Mouse (Mus musculus) left cerebral cortex, adult 9 months (tissue): Measurements from ENCODE around the gene P2ry12.

Experiments used
- DNase-seq, 2 experiments: peaks; one replicate each; pipeline ENCODE4 v3.0.0; 2022; ENCODE audit warnings: low spot score in 2 of 2

P2ry12 gene

DNA sequence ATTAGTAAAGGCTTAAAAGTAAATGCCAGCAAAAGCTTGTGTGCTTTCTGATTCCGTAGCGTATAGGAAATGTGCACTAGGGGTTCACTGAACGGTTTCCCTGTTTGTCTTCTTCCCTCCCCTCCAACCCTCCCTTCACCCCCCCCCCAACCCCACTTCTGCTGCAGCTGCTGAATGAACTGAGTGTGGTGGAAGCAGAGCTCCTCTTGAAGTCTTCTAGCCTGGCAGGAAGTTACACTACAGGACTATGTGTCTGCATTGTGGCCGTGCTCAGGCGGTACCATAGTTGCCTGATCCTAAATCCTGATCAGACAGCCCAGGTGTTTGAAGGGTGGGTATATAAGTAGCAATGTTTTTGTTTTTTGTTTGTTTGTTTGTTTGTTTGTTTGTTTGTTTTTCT lies 27.8 kb downstream of the P2ry12 start:
- DNase-seq, result no peak

DNA sequence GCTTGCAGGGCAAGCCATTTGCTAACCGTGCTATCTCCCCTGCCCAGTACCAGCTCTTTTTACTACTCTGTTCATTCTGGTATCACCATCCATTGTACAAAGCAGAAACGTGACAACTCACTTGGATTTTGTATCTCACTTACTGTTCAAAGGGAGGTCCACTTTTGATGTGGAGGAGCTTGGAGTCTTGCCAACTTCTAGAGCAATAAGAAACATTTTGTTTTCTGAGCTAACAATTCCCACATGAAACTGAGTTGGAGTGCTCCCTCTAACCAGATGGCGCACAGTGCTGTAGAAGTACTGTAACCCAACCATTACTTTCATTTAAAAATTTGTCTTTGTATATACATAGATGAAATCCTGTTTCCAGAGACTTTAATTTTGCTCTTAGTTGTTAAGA lies 31.8 kb downstream of the P2ry12 start:
- DNase-seq, result peak in 1 of 2 experiments; percentile 31

DNA sequence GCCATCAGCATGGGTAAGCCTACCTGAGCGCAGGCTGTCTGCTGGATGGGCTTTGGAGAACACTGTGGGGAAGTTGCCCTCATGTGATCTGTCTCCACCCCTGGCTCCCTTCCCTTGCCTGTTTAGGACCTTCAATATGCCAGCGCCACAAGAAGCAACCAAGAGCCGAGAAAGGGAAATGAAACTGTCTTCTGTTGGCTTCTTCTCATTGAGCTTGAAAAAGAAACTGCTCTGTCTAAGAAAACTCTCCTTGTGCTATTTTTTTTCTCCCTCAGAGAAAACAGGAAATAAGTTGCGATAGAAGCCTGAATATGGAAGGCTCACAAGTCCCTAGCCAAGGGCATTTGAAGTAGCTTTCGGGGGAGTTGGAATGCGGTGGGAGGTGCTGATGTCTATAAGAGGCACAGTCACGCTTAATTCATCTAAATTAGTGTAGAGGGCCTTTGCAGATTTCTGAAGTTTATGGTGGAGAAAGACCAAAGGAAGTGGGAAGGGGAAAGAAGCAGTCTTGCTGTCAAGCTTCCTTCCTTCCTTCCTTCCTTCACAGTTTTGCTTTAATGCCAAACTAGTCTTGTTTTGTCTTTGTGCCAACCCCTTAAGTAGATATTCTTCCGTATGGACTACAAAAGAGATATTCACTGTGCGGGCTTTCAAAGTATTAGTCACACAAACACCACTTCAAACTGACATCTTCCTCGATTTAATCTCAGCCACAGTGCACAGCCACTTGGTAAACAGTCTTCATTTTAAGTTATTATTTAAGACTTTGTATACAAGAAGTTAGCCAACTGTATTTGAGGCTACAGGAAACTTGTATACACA lies 33.7 kb downstream of the P2ry12 start:
- peak in 1 of 2 experiments; percentile 50 for DNase-seq

DNA sequence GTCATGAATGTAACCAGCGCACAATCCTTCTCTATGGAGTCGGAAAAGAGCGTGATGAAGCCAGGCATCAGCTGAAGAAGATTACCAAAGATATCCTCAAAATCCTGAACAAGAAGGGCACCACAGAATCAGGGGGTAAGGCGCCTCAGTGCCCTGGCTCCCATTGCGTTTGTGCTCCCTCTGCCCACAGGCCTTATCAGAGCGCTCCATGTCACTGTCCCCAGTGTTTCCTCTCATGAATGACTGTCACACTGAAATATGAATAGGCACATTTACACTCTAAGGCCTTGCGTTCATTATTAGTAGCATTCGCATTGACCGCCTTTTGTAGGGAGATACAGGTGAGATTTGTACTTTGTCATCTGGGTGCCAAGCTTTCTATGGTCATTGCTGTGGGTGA lies 35.0 kb downstream of the P2ry12 start:
- DNase-seq, result no peak

DNA sequence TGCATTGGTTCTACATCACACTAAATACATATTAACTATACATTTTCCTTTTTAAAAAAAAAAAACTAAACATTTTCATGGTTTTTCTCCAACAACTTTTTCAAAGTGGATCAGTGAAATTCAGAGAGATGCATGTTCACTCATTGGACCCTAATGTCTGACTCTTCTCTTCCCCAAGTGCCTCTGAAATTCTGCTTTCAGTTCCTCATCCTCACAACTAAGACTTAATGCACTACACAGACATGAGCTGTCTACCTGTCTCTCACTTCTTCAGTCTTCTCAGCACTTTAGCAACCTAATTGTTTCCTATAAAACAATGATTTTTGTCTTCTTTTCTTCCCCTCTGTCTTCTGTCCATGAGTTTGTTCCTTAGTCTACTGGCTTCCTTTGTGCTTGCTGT lies 37.3 kb downstream of the P2ry12 start:
- no peak for DNase-seq

DNA sequence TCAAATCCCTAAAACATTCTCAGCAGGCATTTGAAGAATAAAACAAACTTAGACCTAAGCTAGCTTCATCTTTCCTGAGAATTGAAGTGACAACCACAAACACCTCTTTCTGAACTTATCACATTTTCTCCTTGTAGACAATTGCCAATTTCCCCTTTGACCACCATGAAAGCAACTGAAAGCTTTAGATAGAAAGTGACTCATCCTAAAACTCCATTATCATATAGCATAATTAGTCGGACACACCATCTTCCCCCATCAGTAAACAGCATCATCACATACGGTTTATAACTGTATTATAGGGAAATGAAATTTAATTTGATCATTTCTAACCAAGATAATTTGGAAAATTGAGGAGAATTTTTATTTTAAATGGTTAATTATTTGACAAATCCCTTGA lies 40.4 kb downstream of the P2ry12 start:
- DNase-seq, result no peak

DNA sequence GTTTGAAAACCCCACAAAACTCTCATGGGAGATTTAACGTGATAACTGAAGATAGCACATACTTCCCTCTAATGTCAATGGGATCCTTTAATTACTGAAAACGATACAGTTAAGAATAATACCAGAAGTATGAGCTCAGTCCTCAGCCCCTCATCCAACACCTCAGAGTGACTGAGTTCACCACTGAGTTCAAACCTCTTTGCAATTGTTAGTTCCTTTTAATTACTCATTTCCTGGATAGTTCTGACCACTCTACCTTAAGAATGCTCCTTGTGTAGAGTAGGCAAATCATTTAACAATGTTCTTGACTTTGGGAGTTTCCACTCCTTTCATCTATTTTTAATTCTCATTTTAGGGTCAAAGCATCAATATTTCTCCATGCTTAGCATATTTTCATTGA lies 43.3 kb downstream of the P2ry12 start:
- DNase-seq, result no peak

DNA sequence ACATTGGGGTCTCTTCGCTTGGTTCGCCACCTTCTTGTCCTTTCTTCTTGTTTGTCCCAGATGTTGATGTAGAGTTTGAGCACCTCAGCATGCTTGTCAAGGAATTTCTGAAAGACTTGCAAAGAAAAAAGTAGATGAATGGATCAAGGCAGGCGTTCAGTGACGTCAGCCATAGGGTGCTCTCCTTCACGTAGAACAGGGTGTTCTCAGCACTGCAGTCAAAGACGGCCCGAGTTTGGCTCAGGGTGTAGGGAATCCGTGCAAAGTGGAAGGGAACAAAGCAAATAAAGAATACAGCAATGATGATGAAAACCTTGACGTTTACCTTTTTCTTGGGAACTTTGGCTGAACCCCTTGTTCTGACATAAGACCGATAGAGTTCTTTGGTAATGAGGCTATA lies 45.5 kb downstream of the P2ry12 start:
- no peak for DNase-seq

DNA sequence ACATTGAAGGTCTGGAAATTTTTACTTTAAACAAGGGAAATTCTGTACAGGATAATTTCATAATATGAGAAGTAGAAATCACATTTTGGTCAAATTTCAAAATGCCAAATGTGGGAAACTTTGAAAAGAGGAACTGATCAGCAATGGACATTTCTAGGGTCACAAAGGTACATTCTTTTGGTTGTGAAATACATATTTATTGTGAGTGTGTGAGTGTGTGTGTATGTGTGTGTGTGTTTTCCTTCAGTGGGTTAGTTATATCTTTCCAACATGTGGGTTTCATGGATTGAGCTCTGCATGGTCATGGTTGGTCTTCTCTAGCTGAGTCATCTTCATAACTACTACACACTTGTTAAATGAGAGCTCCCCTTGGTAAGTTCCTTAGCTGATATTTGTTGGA lies 50.3 kb downstream of the P2ry12 start:
- DNase-seq, result no peak

DNA sequence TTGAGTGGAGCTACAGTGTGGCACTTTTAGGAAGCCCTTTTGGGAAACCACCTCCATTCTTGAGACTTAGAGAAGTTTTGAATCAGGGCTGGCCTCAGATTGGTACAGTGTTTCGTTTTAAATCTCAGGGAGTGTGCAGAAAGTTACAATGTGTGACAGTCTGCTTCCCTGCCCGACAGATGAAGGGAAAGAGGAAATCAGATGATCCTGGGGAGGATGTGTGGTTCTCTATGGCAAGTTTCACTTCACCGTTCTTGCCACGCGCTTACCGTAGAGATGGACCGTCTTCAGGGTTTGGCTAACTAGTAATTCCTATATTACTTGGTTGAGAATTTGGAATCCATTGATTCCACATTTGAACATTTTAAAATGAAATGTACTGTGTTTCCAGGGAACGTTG lies 50.9 kb downstream of the P2ry12 start:
- DNase-seq, result no peak

DNA sequence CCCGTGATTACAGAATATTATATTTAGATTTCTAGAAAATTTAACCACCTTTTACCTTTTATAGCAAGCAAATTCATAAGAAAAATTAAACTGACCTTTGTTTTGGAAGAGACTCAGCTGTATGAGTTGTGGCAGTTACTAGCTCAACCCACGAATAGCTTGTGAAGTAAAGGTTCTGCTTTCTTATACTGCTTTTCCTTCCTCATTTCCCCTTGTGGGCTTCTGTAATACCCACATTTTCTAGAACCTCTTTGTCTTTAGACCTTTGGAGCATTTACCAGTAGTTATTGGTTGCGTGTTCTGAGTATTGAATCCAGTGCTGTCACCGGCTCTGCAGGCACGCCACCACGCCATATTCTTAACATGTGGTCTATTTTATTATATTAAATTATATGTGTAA lies 51.9 kb downstream of the P2ry12 start, which contains the start of gene P2ry13:
Gene P2ry13, minus strand, starts transcription at position 156 of the 400 bp plus-strand sequence.
- DNase-seq, result no peak

DNA sequence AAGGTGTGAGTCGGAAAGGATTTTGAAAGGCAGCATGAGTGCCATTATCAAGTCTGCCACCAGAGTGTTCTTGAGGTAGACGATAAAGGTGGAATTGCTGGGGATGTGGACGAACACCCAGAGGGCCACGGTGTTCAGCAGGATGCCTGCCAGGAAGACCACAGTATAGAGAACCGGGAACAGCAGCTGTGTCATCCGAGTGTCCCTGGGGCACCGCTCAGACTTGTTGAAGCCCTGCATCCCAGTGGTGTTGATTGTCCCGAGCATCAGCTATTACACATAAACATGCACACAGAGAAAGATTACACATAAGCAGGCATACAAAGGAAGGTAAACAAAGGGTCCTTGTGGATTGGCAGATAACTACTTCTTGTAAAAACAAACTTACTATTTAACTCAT lies 52.6 kb downstream of the P2ry12 start:
- DNase-seq, result no peak

DNA sequence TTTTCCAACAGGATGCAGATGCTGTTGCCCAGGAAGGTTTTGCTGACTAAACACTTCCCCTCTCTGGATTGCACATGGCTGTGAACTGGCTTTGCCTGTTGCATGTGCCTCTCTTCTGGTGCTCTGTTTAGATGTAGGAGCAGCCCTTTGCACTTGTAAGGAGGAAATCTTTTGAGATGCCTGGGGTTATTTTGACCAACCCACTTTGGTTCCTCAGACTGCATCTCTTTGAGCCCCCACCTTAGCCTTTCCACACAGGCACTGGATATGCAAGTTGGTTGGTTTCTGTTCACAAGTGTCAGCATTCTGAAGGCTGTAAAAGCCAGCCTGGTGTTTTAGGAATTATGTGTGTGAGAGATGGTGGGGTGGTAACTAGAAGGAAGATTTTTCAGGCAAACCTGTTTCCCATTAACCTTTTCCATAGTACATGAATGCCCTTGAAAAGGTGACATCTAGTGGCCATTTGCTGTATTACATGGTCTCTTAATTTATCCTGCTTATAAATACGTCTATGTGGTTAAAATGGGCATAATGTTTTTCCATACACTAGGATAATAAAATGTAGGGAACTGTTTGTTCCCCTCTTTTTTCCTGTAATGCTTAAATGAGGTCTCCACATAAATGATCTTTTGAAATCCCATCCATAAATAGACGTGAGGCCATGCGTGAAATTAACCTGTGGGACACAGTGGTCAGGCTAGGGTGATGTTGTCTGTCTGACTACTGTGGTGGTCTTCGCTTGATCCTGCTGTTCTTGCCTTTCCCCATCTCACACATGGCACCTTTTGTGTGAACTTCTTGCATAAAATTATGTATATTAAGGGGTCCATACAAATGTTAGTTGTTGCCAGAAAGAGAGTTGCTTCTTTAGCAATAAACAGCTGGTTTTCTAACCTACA lies 53.8 kb downstream of the P2ry12 start:
- DNase-seq, result peak in 1 of 2 experiments; percentile 68

DNA sequence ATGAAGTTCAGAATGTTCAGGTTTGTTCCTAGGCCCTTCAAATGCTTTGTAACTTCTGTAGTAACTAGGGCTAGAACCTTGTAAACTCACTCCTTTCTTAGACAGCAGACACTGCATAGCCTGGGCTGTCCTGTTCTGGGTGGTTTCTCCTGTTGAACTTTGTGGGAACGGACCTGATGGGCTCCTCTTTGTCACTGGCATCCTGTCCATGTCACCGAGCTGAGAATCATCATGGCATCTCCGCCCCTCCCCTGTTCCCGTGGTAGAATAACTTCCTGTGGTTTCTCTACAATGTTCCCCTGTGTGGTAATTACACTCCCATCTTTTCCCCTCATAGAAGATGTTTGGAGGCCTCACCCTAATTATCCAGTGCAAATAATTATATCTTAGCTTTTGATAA lies 56.7 kb downstream of the P2ry12 start:
- no peak for DNase-seq

DNA sequence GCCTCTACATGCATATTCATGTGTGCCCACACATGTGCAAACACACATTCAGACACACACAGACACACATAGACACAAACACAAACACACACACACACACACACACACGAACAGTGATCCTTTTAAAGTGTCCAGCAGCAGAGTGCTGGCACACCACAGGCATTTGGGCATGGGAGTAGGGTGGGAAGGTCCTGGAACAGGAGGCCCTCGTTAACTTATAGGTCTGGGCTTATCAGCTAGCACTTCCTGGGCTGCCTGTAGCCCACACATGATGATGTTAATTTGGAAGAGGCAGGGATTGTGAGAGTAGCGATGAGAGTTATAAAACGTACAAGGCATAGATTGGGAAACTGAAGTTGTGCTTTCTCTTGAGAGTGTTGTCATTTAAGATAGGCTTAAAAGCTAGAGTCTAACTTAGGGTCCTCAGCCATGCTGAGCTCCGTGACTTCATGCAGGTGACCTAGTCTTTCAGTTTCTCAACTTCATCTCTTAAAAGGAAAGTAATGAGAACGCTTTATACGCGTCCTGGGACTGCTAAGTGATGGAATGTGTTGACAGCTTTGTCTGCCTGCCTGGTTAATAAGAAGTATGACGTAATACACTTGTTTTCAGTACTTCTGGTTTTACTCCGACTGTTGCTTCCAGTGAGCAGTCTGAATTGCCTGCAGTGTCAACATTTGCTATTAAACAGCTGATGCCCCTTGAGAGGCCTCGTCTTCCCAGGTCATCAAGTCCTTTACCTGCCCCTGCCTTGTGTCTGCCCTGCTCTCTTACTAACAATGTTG lies 57.8 kb downstream of the P2ry12 start:
- DNase-seq, result no peak

DNA sequence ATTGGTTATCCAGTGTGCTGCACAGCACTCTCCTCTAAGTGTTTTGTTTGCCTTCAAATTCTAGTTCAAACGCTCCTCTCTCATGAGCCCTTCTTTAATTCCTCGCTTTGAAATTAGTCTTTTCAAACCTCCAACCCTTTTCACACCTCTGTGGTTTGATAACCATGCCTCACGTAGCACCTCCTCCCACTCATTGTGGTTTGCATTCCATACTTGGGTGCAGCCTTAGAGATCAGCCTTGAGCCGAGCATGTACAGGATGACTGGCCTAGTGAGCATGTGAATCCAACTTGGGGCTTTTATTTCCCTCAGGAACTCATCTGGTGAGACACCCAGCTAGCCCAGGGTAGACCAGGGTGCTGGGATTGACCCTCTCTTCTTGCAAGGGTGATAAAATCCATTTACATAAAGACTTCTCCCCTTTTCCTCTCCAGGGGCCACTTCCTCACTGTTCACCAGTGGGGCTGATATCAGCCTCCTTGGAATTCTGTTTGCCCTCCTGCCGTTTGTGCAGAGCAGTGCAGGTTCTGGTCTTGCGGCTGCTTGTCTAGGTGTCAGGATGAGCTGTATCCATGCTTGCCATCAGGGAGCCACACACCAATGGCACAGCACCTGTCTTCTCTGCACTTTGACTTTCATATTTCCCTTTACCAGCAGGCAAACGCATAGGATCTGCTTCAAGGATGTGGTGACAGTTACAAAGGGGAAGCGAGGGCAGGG lies 58.7 kb downstream of the P2ry12 start:
- DNase-seq, result no peak

DNA sequence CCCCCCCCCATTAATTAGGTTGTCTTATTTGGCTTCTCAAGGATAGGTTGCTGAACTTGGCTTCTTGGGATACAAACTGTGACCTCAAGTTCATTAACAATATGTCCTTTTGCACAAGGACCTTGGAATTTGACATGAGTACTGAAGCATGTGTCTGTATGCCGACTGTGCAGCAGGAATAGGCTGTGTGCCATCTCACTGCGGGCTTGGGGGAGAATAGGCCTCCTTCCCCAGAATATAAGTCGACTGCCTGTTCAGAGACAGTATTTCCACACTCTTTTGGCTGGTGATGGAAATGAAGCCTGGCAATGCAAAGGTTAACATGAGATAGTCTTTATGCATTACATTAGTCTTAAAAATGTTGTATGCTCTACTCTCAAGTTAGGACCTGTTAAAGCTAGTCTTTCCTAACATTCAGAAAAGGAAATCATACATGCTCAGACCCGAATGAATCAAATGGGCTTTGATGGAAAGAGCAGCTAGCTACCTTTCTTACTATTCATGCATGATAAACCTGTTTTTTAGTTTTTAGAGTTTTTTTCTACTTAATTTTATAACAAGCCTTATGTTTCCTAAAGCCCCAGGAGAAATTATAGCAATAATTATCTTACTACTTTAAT lies 65.2 kb downstream of the P2ry12 start:
- no peak for DNase-seq

DNA sequence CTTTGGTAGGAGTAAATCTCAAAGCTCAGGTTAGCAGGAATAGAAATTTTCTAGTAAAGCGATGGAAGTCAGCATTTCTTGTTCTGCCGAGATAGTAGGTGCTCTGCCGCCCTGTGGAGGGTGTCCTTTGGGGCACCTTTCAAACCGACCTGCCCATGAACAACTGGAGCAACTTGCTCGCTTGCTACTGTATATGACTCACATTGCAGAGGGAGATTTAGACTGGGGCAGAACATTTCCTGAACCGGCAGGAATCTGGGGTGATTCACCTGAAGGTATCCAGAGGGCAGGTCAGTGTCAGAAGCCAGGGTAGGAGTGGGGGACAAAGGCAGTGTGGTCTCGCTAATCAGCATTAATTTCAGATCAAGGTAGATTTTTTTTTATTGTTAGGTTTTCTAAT lies 67.7 kb downstream of the P2ry12 start, which contains the start of gene Gpr87:
Gene Gpr87, minus strand, starts transcription at position 167 of the 400 bp plus-strand sequence.
- no peak for DNase-seq

DNA sequence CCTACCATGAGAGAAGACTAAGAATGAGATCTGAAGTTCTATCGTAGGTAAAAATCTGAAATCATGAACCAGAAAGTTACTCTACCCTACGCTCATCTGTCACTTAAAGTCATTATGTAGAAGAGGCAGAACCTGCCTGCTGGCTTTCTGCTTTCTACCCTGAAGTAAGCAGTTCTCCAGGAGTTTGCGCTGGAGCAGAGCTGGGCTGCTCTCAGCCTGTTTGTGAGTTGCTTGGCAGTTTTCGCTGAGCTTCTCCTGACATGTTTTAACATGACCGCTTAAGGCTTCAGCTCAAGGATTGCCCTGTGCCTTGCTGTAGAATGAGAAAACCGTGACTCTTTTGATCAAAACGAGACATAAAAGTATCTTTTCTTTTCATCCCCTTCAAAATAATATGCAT lies 68.6 kb downstream of the P2ry12 start:
- no peak for DNase-seq

DNA sequence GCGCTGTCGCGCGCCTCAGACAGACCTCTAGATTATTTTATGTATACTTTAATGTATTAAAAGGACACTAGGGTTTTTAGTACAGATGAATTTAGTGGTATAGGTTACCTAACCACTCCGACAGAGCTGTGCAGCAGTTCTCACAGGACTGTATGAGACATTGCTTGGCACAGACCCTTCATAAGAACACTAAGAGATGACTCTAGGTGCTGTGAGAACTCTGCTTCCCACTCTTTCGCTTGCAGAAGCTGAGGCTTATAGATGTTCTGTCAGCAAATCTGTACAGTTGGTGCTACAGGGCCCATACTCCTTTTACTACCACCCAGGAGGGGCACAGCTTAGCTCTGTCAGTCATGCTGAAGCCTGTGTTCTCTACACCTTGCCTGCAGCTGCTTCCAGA lies 71.0 kb downstream of the P2ry12 start:
- no peak for DNase-seq

DNA sequence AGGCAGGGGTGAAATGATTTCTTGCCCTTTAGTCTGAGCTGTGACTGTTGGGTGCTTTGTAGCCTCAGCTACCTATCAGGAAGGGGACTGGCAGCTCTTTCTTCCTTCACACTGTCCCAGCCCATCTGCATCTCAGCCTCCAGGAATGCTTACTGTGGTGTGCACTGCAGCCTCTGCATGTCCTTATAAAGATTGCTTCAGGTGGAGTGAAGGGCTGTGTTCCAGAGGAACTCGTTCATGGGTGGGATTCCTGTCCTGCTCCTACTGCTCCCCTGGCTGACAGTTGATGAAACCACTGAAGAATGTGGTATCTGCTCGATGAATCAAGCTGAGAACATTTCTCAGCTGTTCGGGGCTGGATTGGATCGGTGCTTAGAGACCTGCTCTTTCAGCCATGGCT lies 75.3 kb downstream of the P2ry12 start:
- DNase-seq, result no peak
